Mouse (Mus musculus) T-cell, adult 66 days (primary cell): ENCODE data around the gene Col4a5. TPM values are rescaled to one million over a fixed set of nuclear protein-coding genes. Genes with fewer than 3 reads are reported as not detected.

Experiments used
- total RNA-seq, 2 experiments: library from RNA; stranded (reverse); gene quantifications; 3 replicates in 1 of 2; 4 replicates in 1 of 2; pipeline ENCODE4 v1.2.4; 2023

Gene Col4a5
- total RNA-seq, result not detected

DNA sequence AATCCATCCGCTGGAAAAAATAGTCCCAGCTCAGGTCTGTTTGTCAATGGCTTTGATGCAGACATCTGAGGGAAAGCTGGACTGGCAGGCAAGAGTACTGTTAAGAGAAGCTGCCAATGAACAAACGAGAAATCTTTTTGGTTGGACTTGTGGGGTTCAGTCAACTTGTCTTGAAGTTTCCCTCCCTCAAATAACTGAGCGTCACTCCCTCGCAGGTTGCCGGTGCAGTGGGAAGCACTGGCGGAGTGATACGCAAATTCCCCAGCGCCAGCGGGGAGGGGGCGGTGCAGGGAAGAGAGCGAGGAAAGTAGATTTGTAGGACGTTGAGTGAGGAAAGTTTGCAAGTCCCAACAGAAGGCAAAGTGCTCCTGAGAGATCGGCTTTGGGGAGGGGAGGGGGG lies at the start of gene Col4a5:
Gene Col4a5 (plus strand): TSS at position 276 of the 400 bp plus-strand sequence.

DNA sequence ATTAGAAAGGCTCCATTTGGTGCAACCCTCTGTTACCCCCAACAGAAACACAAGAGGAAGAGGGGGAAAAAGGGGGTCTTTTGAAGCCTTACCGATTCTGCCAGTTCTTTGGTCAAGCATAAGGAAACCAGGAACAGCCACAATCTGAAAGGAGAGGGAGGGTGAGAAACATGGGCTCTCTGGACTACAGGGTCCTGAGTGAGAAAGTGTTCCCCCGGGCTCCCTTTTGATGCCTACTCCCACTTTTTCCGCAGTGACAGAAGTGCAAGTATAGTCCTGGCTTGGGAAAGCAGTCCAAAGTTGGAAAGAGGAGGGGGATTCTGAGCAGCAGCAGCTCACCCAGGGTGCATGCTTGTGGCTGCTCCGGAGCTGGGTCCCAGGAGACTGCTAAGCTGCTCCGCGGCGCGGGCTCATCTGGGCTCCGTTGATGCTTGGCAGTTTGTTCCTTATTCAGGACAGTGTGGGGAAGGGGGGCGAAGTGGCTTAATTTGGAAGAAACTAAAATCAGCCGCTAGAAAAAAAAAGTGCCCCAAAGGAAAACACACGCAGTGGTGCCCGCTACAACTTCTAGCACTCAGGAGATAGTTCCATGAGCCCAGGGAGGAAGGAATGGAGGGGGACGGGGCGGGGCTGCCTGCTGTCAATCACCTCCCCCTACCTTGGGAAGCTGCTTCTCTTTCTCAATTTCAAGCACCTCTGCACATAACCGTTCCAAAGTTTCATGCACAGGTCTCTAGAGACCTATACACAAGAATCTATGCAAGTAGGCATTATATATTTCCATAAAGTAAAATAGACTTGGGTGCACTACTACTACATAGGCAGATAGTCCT lies 1.5 kb upstream of the Col4a5 start, which contains the start of gene Col4a6:
Gene Col4a6 (minus strand): TSS at position 607 of the 833 bp plus-strand sequence.

DNA sequence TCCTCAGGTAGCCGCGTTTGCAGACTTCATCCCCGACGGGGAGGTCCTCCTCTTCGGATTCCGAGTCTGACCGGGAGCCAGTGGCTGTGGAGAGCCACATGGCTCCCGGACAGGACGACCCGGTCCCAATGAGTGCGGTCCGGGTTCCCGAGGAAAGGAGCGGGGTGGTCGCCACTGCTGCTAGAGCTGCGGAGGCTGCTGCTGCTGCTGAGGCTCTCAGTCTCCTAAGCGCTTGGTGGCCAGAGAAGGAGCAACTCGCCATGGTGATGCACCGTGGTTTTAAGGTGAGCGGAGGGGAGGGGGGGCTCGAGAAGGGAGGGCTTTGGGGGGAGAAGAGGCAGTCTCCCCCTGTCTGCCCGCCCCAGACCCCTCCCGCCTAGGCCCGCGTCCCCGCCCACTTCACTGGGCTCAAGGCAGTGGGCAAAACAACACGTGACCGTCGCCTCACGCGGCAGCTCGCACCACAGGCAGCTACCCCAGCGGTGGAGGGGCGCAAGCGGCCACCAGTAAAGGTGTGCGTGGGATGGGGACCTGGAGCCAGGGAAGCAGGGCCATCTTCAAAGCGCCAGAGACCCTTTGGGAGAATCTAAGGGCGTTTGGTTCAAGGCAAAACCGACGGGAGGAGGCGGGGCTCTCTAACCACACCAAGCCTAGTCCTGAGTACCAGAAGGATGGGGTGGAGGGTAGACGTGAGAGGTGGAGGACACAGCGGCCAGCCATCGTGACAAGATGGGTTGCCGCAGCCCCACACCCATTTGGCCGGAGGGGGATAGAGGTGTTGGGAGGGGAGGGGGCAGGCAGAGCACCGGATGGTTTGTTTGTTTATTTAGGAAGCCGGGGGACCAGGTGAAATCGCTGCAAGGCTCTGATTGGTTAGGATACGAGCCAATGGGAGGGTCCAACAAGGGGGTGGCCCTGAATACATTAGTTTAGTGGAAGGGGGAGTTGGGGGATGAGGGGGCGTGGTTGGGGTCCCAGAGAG lies 250.0 kb downstream of the Col4a5 start, which contains the start of gene Irs4:
Gene Irs4 (minus strand): TSS at position 327 of the 982 bp plus-strand sequence.

Other genes starting within 250 kb of the Col4a5 start
- gene Col4a6, start 1.3 kb upstream of the Col4a5 start, total RNA-seq, result not detected
- gene Irs4, start 249.9 kb downstream of the Col4a5 start, total RNA-seq, result not detected